Mouse (Mus musculus): ENCODE measurements at regions not wholly inside any gene's neighbourhood (a gene's known extent, or its start where the extent isn't known, plus 50 kb on each side); places are given as distances from the start of the nearest gene placed in this dataset.

DNA sequence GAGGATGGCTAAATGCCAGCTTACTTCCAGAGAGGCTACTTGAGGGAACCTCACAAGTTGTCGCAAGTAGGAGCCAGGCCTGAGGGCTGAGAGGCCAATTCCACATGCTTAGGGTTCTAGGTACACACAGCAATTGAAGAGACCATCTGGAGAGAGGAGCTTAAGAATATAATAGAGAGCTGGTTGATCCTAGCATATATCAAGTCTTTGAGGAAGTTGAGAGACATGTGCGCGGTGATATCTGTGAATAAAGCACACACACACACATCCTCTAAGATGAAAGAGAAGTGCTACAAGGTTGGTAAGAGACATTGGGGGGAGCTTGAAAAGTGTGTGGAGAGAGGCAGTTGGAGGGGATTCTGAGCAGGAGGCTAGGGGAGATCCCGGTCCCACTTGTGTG is 189.5 kb downstream of the Zfp462 start:
- no peak for DNase-seq

DNA sequence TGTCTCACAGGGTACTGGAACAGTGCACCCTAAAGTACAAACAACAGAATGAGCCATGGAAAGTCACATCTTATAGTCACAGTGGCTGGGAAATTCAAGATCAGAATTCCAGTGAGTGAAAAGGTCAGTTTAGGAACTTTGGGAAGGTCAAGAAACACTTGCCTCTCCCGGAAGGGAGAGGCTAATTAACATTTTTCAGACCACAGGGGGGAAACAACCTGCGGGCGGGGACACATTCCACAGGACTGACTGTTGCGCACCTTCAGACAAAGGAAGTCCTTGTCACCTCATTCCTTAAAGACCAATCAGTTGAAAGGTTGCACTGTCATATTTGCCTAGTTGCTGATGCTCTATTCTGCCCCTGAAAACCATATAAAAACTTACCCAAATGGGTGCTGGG is 189.9 kb downstream of the Zfp462 start:
- DNase-seq: no peak

DNA sequence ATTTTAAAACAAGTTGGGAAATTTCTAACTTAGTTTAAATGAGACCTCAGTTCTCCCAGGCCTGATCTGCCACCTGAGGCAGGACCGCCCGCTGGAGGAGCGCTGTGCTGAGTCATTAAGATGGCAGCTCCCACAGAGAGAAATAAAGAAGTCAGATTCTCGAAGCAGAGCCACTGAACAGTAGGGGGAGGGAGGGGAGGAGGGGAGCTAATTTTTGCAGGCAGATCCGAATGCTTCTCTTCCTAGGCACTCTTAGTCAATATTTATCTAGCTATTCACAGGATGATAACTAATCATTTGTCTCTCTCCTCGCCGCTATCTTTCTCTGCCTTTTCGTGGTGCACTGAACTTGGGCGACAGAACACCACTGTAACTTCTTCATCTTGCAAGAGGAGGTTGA is 191.4 kb downstream of the Zfp462 start:
- DNase-seq: no peak

DNA sequence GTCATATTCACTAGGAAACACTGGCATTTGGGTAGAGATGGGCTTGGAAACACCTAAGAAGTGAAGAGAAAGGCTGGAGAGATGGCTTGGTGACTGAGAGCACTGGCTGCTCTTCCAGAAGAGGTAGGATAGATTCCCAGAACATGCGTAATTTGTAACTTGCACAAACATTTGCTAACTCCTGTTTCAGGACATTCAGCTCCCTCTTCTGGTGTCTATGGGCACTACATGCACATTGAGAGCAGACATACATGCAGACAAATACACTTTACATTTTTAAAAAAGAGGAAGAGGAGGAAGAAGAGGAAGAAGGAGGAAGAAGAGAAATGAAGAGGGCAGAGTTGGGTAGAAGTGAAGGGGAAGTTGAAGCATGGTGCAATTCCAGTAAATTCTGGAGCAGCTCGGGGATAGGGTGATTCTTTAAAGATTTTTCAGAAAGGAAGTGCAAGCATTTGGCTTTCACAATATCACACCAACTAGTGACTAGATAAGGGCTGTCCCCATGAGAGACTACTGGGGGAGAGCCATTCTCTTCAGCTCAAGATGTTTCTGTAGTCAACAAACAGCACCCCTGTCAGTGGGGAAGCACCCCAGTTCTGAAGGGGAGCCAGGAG is 193.0 kb downstream of the Zfp462 start:
- no peak for DNase-seq

DNA sequence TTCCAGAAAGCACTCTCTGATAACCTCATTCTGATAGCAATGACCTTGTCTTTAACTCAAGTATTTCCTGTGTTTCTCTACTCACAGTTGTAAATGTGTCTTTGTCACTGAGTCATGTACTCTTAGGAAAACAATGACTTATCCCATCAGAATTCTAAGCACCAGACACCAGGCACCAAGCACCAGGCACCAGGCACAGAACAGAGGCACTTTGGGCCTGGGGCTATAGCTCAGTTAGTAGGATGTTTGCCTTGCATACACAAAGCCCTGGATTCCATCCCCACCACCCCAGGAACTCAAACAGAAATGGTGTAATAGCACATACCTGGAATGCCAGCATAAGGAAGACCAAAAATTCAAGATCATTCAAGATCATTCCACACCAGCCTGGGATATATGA is 196.5 kb downstream of the Zfp462 start:
- no peak for DNase-seq

DNA sequence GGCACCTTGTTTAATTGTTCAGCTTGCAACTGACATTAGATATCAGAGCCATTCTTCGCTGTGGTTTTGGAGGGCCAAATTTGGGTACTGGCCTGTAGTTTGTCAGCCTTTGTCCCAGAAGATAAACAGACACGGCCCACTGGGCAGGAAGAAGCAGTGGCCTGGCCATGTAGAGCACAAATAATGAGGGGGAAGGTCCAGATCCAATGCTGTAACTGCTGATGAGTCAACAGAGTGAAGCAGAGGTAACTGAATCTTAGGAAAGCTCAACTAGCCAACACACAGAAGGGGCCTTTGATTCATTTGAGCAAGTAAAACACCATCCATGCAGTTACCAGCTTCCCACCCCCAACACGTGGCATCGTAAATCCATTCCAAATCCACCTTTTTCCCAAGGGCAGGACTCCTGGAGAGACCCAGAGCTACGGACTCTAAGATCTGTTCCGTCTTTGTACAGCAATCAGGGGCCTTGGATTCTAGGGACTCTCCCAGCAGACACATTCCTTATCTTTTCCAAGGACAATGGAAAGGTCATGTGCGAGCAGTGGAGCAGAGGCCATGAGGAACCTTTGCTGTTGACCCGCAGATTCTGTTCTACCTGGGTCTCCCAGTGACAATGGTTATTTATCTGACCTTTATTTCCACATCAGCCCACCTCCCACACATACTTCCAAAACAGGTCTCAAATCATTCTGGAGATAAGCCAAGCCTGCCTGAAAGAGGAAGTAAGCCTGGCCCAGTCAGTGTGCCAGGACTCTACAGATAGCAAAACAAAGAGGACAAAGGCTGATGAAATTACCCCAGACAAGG is 197.3 kb downstream of the Zfp462 start:
- no peak for DNase-seq

DNA sequence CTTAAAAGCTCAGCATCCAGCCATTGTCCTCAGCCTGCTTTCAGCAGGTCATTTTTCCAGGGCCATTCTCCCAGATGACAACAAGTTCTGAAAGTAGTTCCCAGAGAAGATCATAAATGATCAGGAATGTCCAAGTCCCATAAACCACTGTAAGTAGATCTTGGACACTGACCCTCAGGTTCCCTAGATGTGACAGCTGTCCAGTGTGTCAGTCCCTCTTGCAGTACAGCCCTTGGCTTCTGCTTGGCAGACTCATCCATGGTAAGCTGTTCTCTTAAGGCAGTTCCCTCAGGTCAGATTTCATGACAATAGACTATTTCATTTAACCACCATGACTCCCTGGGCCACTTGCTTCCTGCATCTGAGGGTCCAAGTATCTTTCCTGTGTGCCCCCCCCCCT is 198.6 kb downstream of the Zfp462 start:
- DNase-seq: no peak

DNA sequence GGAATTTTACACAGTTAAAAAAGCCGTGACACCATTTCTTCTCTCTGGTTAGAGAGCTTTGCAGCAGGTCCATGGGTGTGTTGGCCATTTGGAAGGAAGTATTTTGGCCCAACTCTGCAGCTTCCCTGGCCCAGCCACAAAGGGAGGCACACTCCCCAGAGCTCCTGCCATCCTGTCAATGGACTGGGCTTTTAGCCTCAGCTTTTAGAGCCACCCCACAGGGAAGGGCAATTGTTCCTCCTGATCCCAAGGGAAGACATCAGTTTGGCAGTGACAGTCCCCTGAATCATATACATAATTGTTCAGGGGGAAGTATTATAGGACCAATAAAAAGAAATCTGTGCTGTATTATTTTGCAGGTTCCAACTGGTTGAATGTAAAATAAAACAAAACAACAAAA is 200.1 kb downstream of the Zfp462 start:
- no peak for DNase-seq

DNA sequence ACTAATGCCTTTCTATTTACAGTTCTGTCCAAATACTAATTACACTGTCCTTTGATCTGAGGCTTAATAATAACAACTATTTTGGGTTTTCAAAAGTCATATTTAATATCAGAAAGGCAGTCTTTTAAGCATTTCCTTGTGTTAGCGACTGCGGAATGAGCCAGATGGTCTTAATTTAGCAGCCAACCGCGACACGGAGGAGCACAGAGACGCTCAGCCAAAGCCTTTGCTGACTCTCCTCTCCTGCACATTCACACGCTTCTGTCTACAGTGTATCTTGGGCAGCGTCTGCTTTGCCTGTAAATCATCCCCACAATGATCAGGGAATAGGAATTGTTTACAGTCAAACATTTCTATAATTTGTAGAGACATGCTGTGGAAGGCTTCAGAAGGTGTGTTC is 201.1 kb downstream of the Zfp462 start:
- no peak for DNase-seq

DNA sequence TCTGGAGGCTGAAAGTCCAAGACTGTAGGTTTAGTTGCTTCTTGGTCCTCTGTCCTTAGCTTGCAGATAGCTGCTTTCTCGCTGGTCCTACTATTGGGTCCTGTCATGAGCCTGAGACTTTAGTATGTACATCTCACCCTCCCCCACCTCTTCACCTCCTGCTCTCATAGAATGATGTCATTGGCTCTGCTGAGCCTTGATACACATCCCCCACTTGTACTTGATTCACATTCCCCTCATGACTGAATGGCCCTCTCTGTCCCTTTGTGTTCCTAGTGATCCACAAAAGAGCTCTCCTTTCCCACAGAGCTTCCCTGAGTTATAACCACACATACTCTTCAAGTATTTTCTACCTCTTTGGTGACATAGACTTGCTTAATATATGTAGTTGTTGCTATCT is 201.5 kb upstream of the Rad23b start:
- DNase-seq: no peak

DNA sequence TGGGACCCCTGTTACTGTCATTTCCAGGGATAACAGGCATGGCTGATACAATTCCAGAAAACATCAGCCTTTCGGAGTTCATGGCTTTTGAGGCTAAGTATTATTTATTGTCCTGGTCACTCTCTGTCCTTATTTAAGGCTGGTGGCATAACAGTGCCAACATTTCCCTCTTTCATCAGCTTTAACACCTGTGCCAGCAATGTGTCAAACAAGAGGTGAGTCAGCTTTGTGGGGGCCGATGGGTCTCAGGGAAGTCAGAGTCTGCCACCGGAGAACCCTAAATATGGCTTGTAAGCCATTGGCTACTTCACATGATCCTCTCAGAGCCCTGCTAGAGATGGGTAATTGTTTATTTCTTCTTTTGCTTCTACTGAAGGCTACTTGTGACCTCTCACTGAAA is 195.3 kb upstream of the Rad23b start:
- no peak for DNase-seq

DNA sequence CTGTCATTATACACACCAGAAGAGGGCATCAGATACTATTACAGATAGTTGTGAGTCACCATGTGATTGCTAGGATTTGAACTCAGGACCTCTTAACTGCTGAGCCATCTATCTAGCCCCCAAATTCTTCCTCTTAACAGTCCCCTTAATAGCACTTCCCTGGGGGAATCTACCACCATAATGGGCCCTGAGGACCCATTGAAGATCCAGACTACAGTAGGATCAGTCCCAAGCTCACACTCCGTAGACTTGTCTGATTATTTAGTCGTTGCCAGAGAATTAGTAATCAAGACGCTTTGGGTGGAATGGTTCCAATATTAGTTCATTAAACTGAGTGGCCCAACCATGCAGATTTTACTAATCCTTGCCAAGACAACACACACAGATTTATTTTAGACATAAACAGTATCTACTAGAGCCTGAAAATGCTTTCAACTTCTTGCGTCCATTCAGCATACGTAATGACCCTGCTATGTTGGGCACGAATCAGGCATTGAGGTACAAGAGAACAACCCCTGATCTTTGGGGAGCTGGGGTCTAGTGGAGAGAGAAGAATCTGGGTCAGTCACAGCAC is 191.6 kb upstream of the Rad23b start:
- no peak for DNase-seq

DNA sequence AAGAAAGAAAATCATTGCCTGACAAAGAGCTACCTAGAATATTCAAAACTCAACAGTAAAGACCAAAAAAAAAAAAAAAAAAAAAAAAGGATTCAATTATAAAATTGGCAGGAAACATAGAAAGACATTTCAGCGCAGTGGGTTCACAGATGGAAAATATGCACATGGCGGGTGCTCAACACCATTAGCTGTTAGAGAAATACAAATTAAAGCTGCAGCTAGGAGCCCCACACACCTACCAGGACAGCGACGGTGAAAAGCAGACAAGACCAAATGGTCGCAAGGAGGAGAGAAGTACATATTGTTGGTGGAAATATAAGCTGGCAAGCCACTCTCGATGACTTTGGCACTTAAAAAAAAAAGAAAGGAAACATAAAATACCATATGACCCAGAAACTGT is 183.6 kb upstream of the Rad23b start:
- no peak for DNase-seq

DNA sequence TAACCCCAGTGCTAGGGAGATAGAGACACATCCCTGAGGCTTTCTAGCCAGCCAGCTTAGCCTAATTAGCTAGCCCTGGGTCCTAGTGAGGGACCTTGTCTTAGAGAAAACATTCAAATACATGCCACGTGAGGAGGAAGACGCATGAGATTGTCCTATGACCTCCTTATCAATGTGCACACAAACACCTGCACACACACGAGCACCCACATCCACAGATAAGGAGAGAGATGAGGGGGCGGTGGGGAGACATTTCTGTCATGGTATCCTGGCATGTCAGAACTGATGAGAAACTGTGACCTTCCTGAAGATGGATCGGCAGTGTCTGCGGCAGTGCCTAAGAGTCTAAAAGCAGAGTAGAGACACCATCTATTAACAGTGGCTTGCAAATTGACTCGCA is 180.8 kb upstream of the Rad23b start:
- no peak for DNase-seq

DNA sequence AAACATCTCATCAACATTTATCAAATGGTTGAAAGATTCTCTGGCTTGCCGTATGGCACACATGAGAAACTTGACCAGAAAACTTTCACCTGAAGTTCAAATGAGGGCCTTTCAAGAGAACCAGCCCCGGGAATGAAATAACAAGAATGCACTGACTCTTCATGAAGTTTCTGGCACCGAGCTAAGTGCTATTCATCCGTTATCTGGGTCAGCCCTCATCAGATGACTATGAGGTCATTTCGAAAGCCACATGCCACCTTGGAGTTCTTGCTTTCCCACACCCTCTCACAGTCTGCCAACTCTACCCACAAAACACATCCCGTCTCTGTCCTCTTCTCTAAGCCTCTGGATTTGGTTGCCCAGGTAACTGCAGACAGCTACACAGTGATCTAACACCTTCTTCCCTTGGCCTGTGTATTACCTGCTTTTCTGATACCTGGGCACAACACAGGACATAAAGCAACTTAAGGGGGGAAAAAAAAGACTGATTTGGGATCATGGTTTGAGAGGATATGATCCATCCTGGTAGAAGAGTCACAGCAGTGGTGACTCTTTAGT is 177.4 kb upstream of the Rad23b start:
- peak; percentile 23 for DNase-seq

DNA sequence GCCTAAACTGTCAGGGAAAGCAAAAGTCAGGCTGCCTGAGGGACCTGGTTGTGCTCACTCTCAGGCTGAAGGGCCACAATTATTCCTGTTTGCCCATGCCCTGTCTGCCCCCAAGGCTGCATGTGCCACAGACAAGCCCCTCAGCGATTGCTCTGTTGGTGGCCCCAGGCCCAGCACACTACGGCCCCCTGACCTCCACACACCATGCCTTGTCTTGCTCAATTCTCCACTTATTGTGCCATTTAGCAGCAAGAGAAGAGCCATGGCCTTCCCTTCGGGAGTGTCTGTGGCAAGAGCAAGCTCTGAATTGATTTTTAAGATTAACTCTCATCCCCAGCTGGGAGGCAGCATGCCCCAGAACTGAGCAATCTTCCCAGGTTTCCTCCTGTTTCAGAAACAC is 173.8 kb upstream of the Rad23b start:
- no peak for DNase-seq

DNA sequence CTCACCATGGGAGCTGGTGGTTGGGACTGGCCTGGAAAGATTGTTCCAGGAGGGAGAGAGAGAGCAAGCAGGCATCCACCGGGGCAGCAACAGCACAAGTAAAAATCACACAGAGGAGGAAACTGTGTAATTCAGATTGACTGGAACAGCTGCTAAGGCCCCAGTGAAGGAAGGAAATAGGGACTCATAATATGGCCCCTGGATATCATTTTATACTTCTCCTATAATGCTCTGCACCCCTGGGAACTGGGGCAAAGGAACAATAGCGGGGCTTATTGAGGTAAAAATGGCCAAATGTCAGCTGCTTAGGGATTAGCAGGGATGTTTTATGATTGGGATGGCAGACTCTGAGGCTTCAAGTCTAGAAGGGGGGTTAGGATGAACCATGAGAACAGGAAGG is 170.4 kb upstream of the Rad23b start:
- DNase-seq: no peak

DNA sequence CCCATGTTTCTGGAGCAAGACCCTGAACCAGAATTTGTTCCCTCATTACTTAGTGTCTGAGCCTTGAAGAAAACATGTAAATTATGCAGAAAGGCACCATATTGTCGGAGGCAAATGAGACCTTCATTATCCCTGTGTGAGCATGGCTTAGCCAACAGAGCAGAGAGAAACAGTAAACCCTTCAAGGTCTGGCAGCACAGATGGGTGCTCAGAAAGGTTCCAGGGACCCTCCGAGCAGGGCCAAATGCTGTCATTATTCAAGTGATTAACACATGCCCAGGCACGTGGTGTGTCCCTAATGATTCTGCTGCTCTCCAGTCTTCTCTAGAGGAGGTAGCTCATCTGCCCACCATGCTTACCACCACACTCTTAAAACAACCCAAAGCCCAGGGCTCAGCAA is 166.3 kb upstream of the Rad23b start:
- DNase-seq: no peak

DNA sequence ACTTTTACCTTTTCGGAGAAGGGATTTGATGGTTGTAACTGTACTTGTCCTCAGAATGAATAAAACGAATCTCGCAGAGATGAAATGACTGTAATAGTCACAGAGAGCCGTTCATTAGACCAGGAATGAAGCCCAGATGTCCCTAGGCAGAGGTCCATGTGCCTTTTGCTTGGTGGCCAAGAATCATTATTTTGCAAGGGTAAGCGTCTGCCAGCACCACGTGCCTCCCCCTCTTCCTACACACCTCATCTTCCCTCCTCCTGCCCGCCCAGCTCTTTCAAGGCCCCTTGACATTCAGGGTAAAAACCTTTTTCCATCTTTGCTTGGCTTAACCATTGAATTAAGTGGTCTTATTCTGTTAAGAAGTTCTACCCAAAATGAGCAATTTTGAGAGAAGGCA is 161.1 kb upstream of the Rad23b start:
- no peak for DNase-seq

DNA sequence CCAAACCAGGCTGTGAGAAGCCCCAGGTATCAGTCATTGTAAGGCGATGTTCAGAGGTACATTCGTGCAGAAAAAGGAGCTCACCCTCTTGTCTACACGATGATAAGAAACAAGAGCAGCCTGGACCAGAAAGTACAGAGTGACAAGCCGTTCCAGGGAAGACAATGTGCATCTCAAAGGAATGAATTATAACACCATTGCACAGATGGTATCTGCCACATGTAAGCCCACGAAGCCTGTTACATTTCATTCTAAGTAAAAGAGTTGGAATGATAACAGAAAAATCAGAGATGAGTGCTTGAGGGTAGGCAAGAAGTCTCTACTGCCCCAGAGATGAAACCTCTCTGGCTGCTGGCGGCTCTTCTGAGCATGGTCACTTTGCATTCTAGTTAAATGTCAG is 159.3 kb upstream of the Rad23b start:
- DNase-seq: no peak

DNA sequence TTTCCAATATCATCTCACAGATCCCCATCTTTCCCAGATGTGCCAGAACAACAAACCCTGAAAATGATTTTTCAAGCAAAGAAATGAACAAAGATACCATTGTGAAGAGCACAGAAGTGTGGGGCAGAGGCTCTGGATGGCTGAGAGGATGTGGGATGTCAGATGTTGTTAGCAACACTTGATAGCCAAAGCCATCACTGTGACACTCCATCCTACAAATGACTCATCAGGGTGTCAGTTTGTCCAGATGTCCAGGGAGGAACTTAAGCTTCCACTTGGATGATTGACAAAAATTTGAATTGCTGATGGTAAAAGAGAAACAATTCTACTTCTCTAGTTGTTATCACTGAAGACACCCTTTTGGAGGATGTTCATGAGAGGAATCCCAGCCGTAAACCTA is 155.8 kb upstream of the Rad23b start:
- DNase-seq: no peak

DNA sequence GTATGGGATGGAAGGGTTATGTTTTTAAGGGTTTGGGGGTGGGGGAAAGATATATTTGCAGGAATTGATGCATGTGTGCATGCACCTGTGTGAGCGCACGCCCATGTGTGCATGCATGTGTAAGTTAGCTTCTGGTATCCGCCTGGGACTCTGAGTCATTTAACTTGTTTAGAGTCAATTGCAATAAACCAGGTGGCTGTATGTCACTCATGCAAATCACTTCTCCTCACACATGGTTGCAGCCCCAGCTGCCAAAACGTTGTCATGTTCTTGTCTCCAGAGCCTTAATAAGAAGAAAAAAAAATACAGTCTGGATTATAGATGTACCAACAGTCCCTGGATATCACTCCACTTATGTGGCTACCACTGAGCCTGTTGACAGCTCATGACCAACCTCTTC is 155.3 kb upstream of the Rad23b start:
- no peak for DNase-seq

DNA sequence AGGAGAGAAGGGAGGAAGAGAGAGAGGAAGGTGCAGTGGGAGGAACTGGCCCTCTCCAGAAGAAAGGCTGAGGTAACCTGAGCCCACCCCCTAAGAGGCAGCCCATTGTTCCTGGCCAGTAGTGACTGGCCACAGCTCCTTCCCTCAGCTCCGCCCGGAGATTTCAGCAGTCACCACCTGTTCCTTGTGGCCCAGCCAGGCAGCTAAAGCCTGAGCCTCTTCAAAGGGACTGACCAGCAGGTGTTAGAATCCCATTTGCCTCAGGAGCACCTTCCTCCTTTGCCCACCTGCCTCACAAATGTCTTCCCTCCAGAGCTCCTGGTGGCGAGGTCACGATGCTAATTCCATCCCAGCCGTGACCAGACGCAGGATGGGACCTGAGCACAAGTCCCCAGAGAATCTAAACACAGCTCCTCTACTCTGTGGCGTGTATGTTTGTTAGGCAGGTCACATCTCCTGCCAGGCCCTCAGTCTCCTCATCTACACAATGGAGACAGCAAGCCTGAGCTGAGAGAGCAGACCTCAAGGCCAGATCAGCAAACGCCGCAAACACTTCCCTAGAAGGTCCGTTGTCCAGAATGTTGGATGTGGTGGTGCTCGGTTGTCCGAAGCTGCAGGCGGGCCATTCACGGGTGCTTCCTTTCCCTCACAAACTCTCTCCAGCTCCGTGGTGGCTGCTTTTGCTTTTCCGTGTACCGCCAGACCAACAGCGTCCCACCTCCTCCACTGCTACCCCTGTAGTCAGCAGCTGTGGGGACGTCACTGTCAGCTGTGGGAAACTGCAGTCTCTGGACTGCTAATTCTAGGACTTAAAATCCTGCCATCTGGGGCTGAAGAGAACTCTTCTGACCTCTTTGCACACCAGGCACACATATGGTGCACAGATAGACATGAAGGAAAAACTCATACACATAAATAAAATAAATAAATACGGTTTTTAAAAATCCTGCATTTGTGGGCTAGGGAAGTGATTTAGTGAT is 145.8 kb upstream of the Rad23b start:
- no peak for DNase-seq

Measured in heart, postnatal 4 days (tissue).